Mouse (Mus musculus): ENCODE measurements around the gene Nckap1l.
"Not testable (repeated sequence)": the region's sequence is repeated elsewhere in the genome, so short reads cannot be mapped to it uniquely, and the experiment has no call there.

Gene Nckap1l

DNA sequence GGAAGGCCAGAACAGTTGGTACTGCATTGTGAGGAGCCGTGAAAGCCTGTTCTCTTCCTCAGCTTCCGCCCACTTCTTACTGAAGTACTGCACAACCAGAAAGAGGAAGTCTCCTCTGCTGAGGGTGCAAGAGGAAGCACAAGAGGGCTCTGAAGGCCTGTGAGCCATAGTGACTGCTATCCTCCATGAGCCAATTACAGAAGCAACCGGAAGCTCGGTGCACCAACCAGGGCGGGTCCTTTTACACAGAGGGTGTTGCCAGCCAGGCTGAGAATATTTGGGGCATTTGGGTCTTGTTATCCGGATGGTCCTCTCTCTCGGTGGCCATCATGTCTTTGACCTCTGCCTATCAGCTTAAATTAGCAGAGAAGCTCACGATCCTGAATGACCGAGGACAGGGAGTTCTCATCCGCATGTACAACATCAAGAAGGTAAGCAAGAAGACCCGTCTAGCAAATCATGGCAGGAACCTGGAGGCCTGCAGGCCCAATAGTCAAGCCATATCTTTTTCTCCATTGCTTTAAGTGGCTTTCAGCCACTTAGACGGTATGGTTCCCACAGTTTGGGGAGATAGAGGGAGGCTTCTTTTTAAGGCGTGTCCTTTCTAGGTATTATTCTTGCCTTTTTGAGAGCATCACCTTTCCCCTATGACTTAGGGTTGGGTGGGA lies at the start of gene Nckap1l:
Gene Nckap1l (plus strand): TSS at position 244 of the 668 bp plus-strand sequence.
- DNase-seq (ENCODE audit: low spot score), result peak; percentile 3

DNA sequence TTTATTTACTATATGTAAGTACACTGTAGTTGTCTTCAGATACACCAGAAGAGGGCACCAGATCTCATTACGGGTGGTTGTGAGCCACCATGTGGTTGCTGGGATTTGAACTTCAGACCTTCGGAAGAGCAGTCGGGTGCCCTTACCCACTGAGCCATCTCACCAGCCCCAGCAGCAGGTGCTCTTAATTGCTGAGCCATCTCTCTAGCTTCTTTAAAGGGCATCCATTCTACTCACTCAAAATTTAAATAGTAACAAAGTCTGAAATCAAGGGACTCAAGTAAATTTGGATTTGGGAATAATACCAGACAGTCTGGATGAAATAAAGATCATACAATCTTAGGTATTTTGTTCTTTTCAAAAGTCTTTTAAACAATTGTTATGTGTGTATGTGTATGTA lies 48.0 kb upstream of the Nckap1l start:
- not testable (repeated sequence) for DNase-seq (ENCODE audit: low spot score)

DNA sequence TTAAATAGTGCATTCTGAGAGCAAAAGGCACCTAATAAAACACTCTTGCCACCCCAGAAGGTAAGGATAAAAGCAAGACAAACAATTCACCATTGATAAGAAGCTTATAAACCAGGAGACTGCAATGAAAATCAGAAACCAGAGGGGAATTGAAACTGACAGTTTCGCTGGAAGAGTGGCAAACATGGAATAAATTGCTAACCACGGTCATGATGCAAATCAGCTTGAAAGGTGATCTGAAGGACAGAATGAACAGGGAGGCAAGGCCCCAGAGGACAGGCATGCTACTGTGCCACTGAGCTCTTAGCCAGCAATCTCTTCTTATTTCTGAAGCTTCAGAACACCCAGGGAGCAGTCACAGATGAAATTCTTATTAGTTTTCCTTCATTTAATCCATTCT lies 26.6 kb upstream of the Nckap1l start:
- no peak for DNase-seq (ENCODE audit: low spot score)

- no peak for DNase-seq (ENCODE audit: low spot score)
Measured at GRCm38 (mm10) chr15:103430241-103430640, 23.4 kb upstream of the Nckap1l start, which contains the start of gene Gtsf1. TSS of gene Gtsf1 (minus strand) at chr15:103430470.

- DNase-seq (ENCODE audit: low spot score), result not testable (repeated sequence)
Measured at GRCm38 (mm10) chr15:103445966-103446365, 7.6 kb upstream of the Nckap1l start.

DNA sequence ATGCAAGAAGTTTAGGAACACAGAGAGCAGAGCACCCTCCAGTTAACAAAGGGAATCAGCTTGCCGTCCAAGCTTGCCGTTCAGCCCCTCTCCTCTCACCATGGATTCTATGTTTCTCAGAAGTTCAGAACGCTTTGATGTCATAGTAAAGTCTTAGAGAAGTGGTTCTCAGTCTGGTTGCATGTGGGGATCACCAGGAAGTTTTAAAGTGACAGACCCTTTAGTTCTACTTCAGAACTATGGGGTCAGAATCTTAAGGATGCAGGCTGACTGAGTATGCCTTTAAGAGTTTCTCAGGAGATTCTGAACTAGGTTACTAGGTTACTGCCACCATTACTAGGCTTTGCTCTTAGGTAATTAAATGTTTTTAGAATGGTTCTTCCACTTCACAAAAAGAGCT lies 5.2 kb upstream of the Nckap1l start, which contains the start of gene Gtsf2:
Gene Gtsf2 (minus strand): TSS at position 101 of the 400 bp plus-strand sequence.
- DNase-seq (ENCODE audit: low spot score), result no peak

GRCm38 (mm10) chr15:103454449-103454848 lies 855 bp downstream of the Nckap1l start:
- DNase-seq (ENCODE audit: low spot score), result no peak

- no peak for DNase-seq (ENCODE audit: low spot score)
Measured at GRCm38 (mm10) chr15:103462539-103463261, 9.1 kb downstream of the Nckap1l start.

GRCm38 (mm10) chr15:103471488-103472194 lies 18.0 kb downstream of the Nckap1l start:
- DNase-seq (ENCODE audit: low spot score), result no peak

- no peak for DNase-seq (ENCODE audit: low spot score)
Measured at GRCm38 (mm10) chr15:103472265-103472664, 18.7 kb downstream of the Nckap1l start.

- no peak for DNase-seq (ENCODE audit: low spot score)
Measured at GRCm38 (mm10) chr15:103473182-103473581, 19.6 kb downstream of the Nckap1l start.

DNA sequence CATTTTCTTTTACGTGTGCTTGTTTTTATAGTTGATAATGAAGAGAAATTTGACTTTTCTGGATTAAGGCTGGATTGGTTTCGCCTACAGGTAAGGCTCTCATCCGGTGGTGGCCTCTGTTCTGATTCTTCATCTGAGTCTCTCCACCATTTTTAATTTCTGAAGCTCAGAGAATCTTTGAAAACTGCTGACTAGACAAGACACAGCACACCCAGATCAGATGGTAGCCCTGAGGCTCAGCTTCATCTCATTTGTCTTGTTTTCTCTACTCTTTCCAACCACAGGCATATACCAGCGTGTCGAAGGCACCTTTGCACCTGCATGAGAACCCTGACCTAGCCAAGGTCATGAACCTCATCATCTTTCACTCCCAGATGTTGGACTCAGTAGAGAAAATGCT lies 20.2 kb downstream of the Nckap1l start:
- no peak for DNase-seq (ENCODE audit: low spot score)

GRCm38 (mm10) chr15:103479080-103479606 lies 25.5 kb downstream of the Nckap1l start:
- no peak for DNase-seq (ENCODE audit: low spot score)

- no peak for DNase-seq (ENCODE audit: low spot score)
Measured at GRCm38 (mm10) chr15:103480129-103480528, 26.5 kb downstream of the Nckap1l start.

DNA sequence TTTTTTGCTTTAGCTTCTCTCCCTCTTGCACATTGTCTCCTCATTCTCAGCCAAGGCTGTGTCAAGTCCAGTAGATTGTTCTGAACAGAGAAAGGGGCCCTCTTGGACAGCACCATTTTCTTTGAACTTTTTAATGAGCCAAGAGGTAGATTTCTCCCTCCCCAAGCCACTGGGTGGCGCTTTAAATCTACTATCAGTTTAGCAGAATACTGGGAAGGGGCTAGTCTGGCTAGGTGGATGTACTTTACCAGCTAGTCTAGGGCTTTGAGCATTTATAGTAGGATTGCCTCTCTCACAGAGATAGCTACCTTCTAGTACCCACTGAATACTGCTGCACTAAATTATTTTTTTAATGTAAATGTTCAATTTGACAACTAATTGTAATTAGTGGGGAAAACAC lies 28.9 kb downstream of the Nckap1l start:
- no peak for DNase-seq (ENCODE audit: low spot score)

GRCm38 (mm10) chr15:103484490-103484889 lies 30.9 kb downstream of the Nckap1l start:
- no peak for DNase-seq (ENCODE audit: low spot score)

DNA sequence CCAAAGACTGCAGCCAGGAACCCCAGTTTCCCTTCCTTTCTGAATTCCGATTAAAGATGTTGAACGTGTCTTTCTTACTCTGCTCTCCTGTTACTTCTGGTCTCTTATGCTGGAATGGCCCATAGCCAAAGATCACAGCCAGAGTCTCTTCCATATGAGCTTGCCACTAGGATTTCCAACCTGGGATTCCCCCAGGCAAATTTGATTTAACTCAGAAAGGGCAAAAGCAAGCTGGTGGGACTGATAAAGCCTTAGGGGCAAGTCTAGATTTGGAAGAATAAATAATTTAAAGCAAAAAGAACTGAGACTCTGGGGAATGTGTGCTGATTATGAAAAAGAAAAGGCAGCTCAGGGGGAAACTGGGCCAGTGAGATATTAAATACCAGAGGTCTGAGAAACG lies 31.5 kb downstream of the Nckap1l start:
- DNase-seq (ENCODE audit: low spot score), result no peak

DNA sequence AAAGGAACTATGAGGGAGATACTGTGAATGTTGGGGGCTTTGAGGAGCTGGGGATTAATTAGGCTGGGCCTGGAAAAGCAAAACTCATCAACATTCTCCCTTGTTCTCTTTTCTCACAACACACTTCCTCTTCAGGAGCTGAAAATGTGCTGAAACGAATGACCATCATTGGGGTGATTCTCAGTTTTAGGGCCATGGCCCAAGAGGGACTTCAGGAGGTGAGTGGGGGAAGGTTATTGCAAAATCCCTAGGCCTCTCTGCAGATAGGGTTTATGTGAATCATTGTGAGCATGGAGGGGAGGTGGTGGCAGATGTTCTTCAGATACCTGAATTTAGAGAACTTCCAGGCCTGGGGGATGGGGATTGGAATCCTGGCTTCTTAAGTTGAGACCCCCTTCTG lies 33.1 kb downstream of the Nckap1l start:
- DNase-seq (ENCODE audit: low spot score), result no peak

GRCm38 (mm10) chr15:103488336-103488735 lies 34.7 kb downstream of the Nckap1l start:
- DNase-seq (ENCODE audit: low spot score), result no peak

- DNase-seq (ENCODE audit: low spot score), result no peak
Measured at GRCm38 (mm10) chr15:103496204-103497140, 42.9 kb downstream of the Nckap1l start.

GRCm38 (mm10) chr15:103498157-103498556 lies 44.6 kb downstream of the Nckap1l start:
- DNase-seq (ENCODE audit: low spot score), result no peak
